Mouse (Mus musculus) left cerebral cortex, postnatal 25 days (tissue): ENCODE data around the gene Ubash3a. TPM values are rescaled to one million over a fixed set of nuclear protein-coding genes. Genes with fewer than 3 reads are reported as not detected.

Experiments used
- DNase-seq, 2 experiments: peaks; one replicate each; pipeline ENCODE4 v3.0.0; 2022; ENCODE audit warnings: low spot score in 2 of 2, mixed read lengths in 1 of 2
- intact Hi-C: fragments of 180-260 bp; cut with DNase I; formaldehyde crosslinking; loops from one replicate; pipeline ENCODE4 v1.15.1; 2025
- total RNA-seq, 2 experiments: library from RNA; stranded (reverse); gene quantifications; 2 replicates each; pipeline ENCODE4 v1.2.3; 2021

Gene Ubash3a
- total RNA-seq, 2 experiments from 2014 or later = not detected

DNA sequence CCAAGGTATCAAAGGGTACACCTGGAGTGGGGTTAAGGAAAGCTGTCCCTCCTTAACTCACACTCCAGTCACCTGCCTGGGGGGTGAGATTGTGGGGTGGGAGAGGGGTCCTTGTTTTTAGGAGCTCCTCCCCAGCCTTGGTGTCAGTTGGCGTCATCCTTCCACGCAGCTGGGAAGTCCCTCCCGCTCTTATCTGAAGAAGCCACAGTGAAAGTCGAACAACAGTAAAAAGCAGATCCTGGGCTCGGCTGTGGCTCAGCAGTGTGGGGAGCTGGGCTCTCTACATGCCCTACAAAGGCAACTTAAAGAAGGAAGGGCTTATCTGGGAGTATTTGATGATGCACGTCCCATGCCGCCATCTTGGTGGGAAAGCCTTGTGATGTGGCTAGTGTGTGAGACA lies 2.6 kb downstream of the Ubash3a start:
- intact Hi-C loops = no loop called here
- DNase-seq = no peak

GRCm38 (mm10) chr17:31211881-31212280 lies 4.2 kb downstream of the Ubash3a start:
- DNase-seq = no peak
- intact Hi-C loops = no loop called here

GRCm38 (mm10) chr17:31216068-31216955 lies 8.6 kb downstream of the Ubash3a start:
- DNase-seq = no peak
- intact Hi-C loops = no loop called here

- no peak for DNase-seq
- intact Hi-C loops = no loop called here
Measured at GRCm38 (mm10) chr17:31222810-31223310, 15.2 kb downstream of the Ubash3a start.

DNA sequence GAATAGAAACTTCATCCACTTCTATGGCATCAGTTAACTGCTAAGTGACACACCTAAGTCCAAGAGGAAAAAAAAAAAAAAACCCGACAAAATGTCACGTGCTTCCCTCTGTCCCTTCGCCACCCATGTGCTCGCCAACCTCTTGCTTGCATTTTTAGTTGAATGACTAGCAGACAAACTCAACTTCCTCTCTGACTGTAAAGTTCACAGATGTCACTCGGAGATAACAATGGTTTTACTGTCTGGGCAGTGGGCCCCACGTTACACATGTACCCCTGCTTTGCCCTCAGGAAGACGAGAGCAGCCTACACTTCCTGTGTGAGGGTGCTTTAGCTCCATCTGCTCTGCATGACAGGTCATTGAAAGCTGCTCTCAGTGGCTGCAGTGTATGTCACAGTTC lies 16.2 kb downstream of the Ubash3a start:
- no peak for DNase-seq
- intact Hi-C loops = no loop called here

DNA sequence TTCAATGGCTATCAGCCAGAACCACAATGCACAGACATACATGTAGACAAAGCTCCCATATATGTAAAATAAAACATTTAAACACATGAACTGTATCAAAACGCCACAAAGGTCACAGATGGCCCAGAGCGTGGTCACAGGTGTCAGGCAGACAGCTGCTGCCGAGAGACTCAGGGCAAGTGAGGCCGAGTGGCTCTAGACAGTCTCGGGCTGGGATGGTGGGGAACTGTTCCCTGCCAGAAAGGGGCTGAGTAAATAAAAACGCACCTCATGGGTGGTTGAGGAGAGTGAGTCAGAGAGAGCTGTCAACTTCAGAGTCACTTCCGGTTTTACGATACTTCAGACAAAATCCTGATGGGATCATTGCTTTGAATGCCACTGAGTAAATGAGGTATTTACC lies 16.9 kb downstream of the Ubash3a start:
- intact Hi-C loops = no loop called here
- no peak for DNase-seq

- intact Hi-C loops = no loop called here
- DNase-seq = peak; percentile 36 to 81
Measured at GRCm38 (mm10) chr17:31226368-31226767, 18.7 kb downstream of the Ubash3a start.

- no peak for DNase-seq
- intact Hi-C loops = no loop called here
Measured at GRCm38 (mm10) chr17:31226931-31227330, 19.3 kb downstream of the Ubash3a start.

DNA sequence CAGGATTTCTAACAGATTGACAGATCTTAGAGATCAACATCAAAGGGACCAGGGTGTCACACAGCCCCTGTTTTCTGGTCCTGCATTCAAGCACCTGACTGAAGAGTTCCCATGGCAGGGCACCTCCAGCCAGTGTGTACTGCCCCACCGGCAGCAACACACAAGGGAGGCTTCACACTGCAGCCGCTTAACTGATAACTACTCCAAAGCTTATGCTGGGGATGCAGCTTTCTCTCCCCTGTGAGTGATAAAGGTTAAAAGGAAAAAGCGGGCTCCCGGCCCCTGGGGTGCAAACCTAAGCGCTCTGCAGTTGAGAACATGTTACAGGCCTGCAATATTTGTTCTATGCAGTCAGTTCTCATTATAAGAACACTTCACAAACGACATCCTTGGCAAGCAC lies 24.1 kb downstream of the Ubash3a start:
- DNase-seq = no peak
- intact Hi-C loops = no loop called here

DNA sequence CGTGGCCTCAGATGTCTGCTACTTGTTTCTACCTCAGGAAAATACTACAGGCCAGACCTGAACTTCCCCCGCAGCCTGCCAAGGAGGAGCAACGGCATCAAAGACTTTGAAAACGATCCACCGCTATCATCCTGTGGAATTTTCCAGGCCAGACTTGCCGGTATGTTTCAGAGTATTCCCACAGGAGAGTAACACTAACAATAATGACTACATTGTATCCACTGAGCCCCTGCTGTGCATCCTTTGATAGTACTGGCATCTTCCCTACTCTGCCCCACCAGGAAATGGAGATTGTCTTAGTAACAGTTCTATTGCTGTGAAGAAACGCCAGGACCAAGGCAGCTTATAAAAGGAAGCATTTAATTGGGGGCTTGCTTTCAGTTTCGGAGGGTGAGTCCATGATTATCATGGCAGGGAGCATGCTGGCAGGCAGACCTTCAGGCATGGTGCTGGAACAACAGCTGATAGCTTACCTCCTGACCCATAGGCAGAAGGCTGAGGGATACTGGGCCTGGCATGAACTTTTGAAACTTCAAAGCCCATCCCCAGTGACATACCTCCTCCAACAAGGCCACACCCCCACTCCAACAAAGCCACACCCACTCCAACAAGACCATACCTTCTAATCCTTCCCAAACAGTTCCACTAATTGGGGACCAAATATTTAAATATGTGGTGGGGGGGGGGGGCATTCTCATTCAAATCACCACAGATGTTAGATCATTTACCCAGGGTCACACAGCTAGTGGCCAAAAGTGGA lies 24.8 kb downstream of the Ubash3a start:
- DNase-seq = no peak
- intact Hi-C loops = no loop called here

DNA sequence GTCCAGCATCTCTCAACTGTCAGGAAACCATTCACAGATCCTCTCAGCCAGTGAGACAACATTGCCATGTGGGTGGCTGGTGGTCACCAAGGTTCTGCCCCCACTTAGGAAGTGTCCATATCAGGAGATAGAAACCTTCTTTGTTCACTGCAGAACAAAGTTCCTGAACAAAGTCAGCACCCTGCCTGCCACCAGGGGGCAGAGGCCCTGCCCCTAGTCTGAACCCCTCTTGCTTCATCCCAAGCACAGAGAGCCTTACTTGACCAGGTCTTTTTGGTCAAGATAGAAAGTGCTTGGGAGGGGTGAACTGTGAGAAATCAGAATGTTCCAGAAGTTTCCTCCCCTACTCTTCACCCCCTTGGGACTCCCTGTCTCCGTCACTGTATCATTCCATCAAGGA lies 28.2 kb downstream of the Ubash3a start:
- DNase-seq = no peak
- intact Hi-C loops = no loop called here

DNA sequence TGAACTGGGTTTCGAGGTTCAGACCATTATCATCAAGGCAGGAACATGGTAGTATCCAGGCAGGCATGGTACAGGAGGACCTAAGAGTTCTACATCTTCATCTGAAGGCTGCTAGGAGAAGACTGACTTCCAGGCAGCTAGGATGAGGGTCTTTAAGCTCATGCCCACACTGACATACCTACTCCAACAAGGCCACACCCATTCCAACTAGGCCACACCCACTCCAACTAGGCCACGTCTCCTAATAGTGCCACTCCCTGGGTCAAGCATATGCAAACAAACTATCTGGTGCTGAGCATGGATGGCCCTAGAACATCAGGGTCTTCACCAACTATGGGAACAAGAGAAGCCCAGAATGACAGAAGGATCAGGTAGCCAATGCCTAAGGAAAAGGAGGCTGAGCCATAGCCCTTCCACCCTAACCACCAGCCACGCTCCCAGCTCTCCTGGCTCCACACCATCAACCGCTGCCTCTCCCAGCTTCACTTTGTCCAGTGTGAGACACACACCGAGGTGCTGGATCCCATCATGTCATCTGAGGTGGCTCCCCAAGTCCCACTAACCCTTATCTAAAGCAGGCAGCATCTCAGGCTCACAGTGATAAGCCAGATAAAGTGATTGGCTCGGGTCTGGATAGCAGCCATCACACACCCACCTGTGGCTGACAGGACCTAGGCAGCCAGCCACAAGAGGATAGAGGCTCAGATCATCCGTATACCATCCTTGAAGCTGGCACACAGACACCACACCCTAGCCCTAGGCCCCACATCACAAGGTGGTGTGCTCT lies 30.8 kb downstream of the Ubash3a start:
- intact Hi-C loops = no loop called here
- no peak for DNase-seq

- intact Hi-C loops = loop anchor here (5.0 kb wide), 1 partner anchor 104 kb away; no protein-coding TSS in a partner anchor
Measured at GRCm38 (mm10) chr17:31241156-31241555, 33.5 kb downstream of the Ubash3a start.

DNA sequence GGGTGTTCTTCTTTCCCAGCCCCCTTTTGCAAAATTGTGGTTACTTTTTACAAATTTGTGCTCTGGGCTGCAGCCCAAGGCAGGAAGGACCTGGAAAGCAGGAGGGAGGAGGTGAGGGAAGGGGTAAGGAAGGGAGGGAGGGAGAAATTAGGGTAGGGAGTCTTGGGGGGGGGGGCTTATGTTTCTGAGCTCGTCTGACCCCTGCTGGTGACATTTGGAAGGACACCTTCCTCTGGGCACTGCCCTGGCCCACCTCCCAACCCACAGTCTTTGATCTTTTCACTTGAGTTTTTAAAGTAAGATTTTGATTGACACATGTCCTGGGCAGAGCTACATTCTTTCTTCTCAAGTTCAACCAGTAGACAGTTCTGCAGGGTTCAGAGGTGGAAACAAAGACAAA lies 35.1 kb downstream of the Ubash3a start:
- intact Hi-C loops = loop anchor here (5.0 kb wide), 1 partner anchor 105 kb away; no protein-coding TSS in a partner anchor
- DNase-seq = no peak

More at GRCm38 (mm10) chr17:31241156-31241555, 33.5 kb downstream of the Ubash3a start:
- no peak for DNase-seq

GRCm38 (mm10) chr17:31245321-31245720 lies 37.6 kb downstream of the Ubash3a start:
- no peak for DNase-seq
- intact Hi-C loops = no loop called here

- no peak for DNase-seq
- intact Hi-C loops = no loop called here
Measured at GRCm38 (mm10) chr17:31247144-31247543, 39.5 kb downstream of the Ubash3a start.

- no peak for DNase-seq
- intact Hi-C loops = loop anchor here (1.0 to 5.0 kb wide), 5 partner anchors 29 to 242 kb away; no protein-coding TSS in a partner anchor
Measured at GRCm38 (mm10) chr17:31253951-31254350, 46.3 kb downstream of the Ubash3a start.

DNA sequence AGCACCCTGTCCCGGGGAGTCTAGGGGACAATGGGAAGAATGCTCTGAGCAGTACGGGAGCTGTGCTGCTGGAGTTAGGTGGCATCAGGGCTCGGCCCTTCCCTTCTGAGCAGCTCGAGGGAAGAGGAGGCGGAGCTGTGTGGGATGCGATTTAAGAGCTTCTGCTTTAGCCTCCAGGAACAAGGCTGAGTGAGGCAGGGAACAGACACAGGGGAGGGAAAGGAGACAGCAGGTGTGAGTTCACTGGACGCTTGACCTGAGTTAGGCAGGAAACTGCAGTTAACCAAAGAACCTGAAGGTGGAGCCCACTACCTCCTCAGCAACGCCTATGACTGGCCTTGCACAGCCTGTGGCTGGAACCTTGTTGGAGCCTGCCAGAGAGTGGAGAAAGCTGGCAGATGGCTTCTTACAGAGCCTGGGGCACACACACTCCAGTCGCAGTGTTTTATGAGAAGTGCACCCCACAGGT lies 46.8 kb downstream of the Ubash3a start:
- peak; percentile 83 to 90 for DNase-seq
- intact Hi-C loops = loop anchor here (1.0 to 5.0 kb wide), 5 partner anchors 28 to 242 kb away; no protein-coding TSS in a partner anchor

GRCm38 (mm10) chr17:31257149-31257548 lies 49.5 kb downstream of the Ubash3a start:
- DNase-seq = no peak
- intact Hi-C loops = no loop called here
